Mouse (Mus musculus) brain, embryonic 14.5 days (tissue): ENCODE results near the gene Fibp.

Source experiments
- CTCF ChIP-seq: fragments of 200-500 bp; IDR thresholded peaks from 2 replicates; pipeline ENCODE4 v1.5.1; 2012; ENCODE audit warnings: inconsistent platforms, mild to moderate bottlenecking, moderate library complexity, borderline replicate concordance; ENCODE audit not compliant: insufficient read depth, insufficient read length; ENCODE audit errors: extremely low read depth
- POLR2A ChIP-seq: fragments of 200-500 bp; IDR thresholded peaks from 2 replicates; pipeline ENCODE4 v1.6.1; 2012; ENCODE audit warnings: mild to moderate bottlenecking, inconsistent platforms, borderline replicate concordance; ENCODE audit not compliant: poor library complexity, insufficient read depth, insufficient read length, severe bottlenecking; ENCODE audit errors: extremely low read depth

DNA sequence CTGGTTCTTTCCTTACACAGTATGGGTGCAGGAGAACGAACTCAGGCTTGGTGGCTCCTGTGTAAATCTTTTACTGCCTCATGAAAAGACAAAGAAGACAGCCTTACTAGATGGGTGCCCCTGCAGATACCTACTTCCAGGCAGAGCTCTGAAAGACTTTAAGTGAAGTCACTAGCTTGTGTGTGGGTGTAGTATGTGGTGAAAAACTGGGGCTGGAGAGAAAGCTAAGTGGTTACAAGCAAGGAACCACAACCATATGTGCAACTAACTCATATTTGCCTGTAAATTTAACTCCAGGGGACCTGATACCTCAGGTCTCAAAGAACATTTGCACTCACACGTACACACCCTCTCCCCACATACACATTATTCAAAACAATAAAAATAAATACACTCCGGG lies 519 bp upstream of the Fibp start:
- TF ChIP-seq POLR2A, result no peak
- no peak for TF ChIP-seq CTCF
